Mouse (Mus musculus) forebrain, embryonic 12.5 days (tissue): Measurements from ENCODE around the gene Atg2a. TPM values are rescaled to one million over a fixed set of nuclear protein-coding genes. Genes with fewer than 3 reads are reported as not detected.

Source experiments
- ATAC-seq: fragments of 200-750 bp; cut with Nextera tagmentation; 2 replicates; pipeline ENCODE4 v1.8.0; 2017; ENCODE audit warnings: moderate TSS enrichment; ENCODE audit not compliant: low FRiP score
- H3K27ac ChIP-seq: fragments of 300-500 bp; sonication (generic); 2 replicates; pipeline ENCODE4 v1.5.1; 2016; ENCODE audit warnings: mild to moderate bottlenecking
- H3K27me3 ChIP-seq: fragments of 300-500 bp; sonication (generic); 2 replicates; pipeline ENCODE4 v1.6.1; 2016; ENCODE audit warnings: mild to moderate bottlenecking
- H3K36me3 ChIP-seq: fragments of 300-500 bp; sonication (generic); replicated peaks from 2 replicates; pipeline ENCODE4 v1.6.1; 2016; ENCODE audit warnings: mild to moderate bottlenecking
- H3K4me1 ChIP-seq: fragments of 300-500 bp; sonication (generic); 2 replicates; pipeline ENCODE4 v1.6.1; 2016
- H3K4me2 ChIP-seq: fragments of 300-500 bp; sonication (generic); 2 replicates; pipeline ENCODE4 v1.6.1; 2016; ENCODE audit warnings: mild to moderate bottlenecking, moderate library complexity
- H3K4me3 ChIP-seq: fragments of 300-500 bp; sonication (generic); replicated peaks from 2 replicates; pipeline ENCODE4 v1.5.1; 2016; ENCODE audit warnings: mild to moderate bottlenecking
- H3K9ac ChIP-seq: fragments of 300-500 bp; sonication (generic); 2 replicates; pipeline ENCODE4 v1.6.1; 2016; ENCODE audit warnings: mild to moderate bottlenecking
- H3K9me3 ChIP-seq: fragments of 300-500 bp; sonication (generic); 2 replicates; pipeline ENCODE4 v1.6.1; 2016
- WGBS: fragments of 180-500 bp; shearing (Covaris S2); methylation state at CpG from one replicate; pipeline ENCODE4 v1.1.7; 2016; 5-methylcytosine and 5-hydroxymethylcytosine counted together
- polyA plus RNA-seq: library from polyadenylated mRNA; unstranded; fragments of >200 nt; fragmentation: Nextera tagmentation; extraction: Ambion mirVana; gene quantifications from 2 replicates; pipeline ENCODE4 v1.2.1, GENCODE M21; 2016

The Atg2a gene
- polyA plus RNA-seq, 1 experiment from 2014 or later: 12.0 TPM

- Histone ChIP-seq H3K4me3 (no peak overlapping the region), H3K36me3 (peaks cover 76% of the 10 kb centered on the region), H3K27ac (no peak overlapping the region), H3K4me2 (no peak overlapping the region), H3K9me3 (no peaks in the 10 kb centered on the region), H3K4me1 (peaks cover 4% of the 10 kb centered on the region; the same call in 1 of the 2 replicates), H3K9ac (no peak overlapping the region), H3K27me3 (no peaks in the 10 kb centered on the region)
- no peak for ATAC-seq
- 89% methylated on average over 5 of the region's 5 CpGs for WGBS
These were observed 50.8 kb downstream of the Atg2a start for GRCm38 (mm10) chr19:6292262-6292661.

- 94% methylated on average over 17 of the region's 17 CpGs for WGBS
- H3K4me3 ChIP-seq: no peak overlapping the region
- H3K9me3 ChIP-seq: no peaks in the 10 kb centered on the region
- H3K9ac ChIP-seq: no peak overlapping the region
- no peak overlapping the region for H3K4me2 ChIP-seq
- no peak overlapping the region for H3K27ac ChIP-seq
- no peak for ATAC-seq
- H3K27me3 ChIP-seq: no peaks in the 10 kb centered on the region
- peaks cover 88% of the 10 kb centered on the region for H3K36me3 ChIP-seq
- no peaks in the 10 kb centered on the region for H3K4me1 ChIP-seq
These were observed 52.8 kb downstream of the Atg2a start for GRCm38 (mm10) chr19:6294301-6294700.

GRCm38 (mm10) chr19:6296551-6297210, 55.2 kb downstream of the Atg2a start:
- no peaks in the 10 kb centered on the region for H3K27me3 ChIP-seq
- no peak overlapping the region for H3K4me3 ChIP-seq
- no peaks in the 10 kb centered on the region for H3K4me1 ChIP-seq
- 90% methylated on average over 5 of the region's 5 CpGs for WGBS
- no peak overlapping the region for H3K4me2 ChIP-seq
- ATAC-seq: no peak
- H3K27ac ChIP-seq: no peak overlapping the region
- no peaks in the 10 kb centered on the region for H3K9me3 ChIP-seq
- no peak overlapping the region for H3K9ac ChIP-seq
- peaks cover 85% of the 10 kb centered on the region for H3K36me3 ChIP-seq

GRCm38 (mm10) chr19:6297641-6298040, 56.2 kb downstream of the Atg2a start:
- Histone ChIP-seq H3K36me3 (peaks cover 77% of the 10 kb centered on the region), H3K27ac (no peak overlapping the region), H3K4me2 (no peak overlapping the region), H3K9ac (no peak overlapping the region), H3K27me3 (no peaks in the 10 kb centered on the region), H3K4me3 (no peak overlapping the region), H3K9me3 (no peaks in the 10 kb centered on the region), H3K4me1 (no peaks in the 10 kb centered on the region)
- ATAC-seq: no peak
- 89% methylated on average over 9 of the region's 9 CpGs for WGBS

GRCm38 (mm10) chr19:6299003-6299402, 57.5 kb downstream of the Atg2a start:
- H3K27me3 ChIP-seq: no peaks in the 10 kb centered on the region
- H3K4me1 ChIP-seq: no peaks in the 10 kb centered on the region
- H3K9ac ChIP-seq: no peak overlapping the region
- no peak overlapping the region for H3K4me2 ChIP-seq
- H3K9me3 ChIP-seq: no peaks in the 10 kb centered on the region
- WGBS: 85% methylated on average over 4 of the region's 4 CpGs
- H3K27ac ChIP-seq: no peak overlapping the region
- ATAC-seq: no peak
- no peak overlapping the region for H3K4me3 ChIP-seq
- peaks cover 68% of the 10 kb centered on the region for H3K36me3 ChIP-seq

GRCm38 (mm10) chr19:6299450-6300267, 58.2 kb downstream of the Atg2a start:
- 91% methylated on average over 7 of the region's 7 CpGs for WGBS
- H3K4me2 ChIP-seq: no peak overlapping the region
- no peaks in the 10 kb centered on the region for H3K27me3 ChIP-seq
- H3K36me3 ChIP-seq: peaks cover 62% of the 10 kb centered on the region
- no peaks in the 10 kb centered on the region for H3K9me3 ChIP-seq
- H3K4me3 ChIP-seq: no peak overlapping the region
- no peak overlapping the region for H3K27ac ChIP-seq
- H3K9ac ChIP-seq: no peak overlapping the region
- H3K4me1 ChIP-seq: no peaks in the 10 kb centered on the region
- ATAC-seq: no peak; the same call in 1 of the 2 replicates

- 80% methylated on average over 7 of the region's 7 CpGs for WGBS
- Histone ChIP-seq H3K4me1 (no peaks in the 10 kb centered on the region), H3K36me3 (peaks cover 54% of the 10 kb centered on the region), H3K27ac (0 out of 2 replicates have a peak overlapping the region, but pooled peaks have one; percentile 25), H3K27me3 (no peaks in the 10 kb centered on the region), H3K9ac (no peak overlapping the region), H3K4me3 (no peak overlapping the region), H3K4me2 (no peak overlapping the region), H3K9me3 (no peaks in the 10 kb centered on the region)
- no peak for ATAC-seq
These were observed 59.0 kb downstream of the Atg2a start for GRCm38 (mm10) chr19:6300402-6300841.

- H3K27ac ChIP-seq: no peak overlapping the region
- H3K36me3 ChIP-seq: peaks cover 37% of the 10 kb centered on the region
- no peaks in the 10 kb centered on the region for H3K9me3 ChIP-seq
- ATAC-seq: no peak
- no peak overlapping the region for H3K4me3 ChIP-seq
- H3K4me2 ChIP-seq: no peak overlapping the region
- WGBS: 92% methylated on average over 5 of the region's 5 CpGs
- peaks cover 5% of the 10 kb centered on the region for H3K4me1 ChIP-seq
- no peaks in the 10 kb centered on the region for H3K27me3 ChIP-seq
- H3K9ac ChIP-seq: no peak overlapping the region
These were observed 60.6 kb downstream of the Atg2a start for GRCm38 (mm10) chr19:6302114-6302513.

- Histone ChIP-seq H3K27me3 (no peaks in the 10 kb centered on the region), H3K9me3 (no peaks in the 10 kb centered on the region), H3K9ac (no peak overlapping the region), H3K36me3 (peaks cover 33% of the 10 kb centered on the region), H3K4me3 (no peak overlapping the region), H3K4me2 (no peak overlapping the region), H3K4me1 (peaks cover 7% of the 10 kb centered on the region), H3K27ac (no peak overlapping the region)
- WGBS: 52% methylated on average over 4 of the region's 4 CpGs
- no peak for ATAC-seq
These were observed 61.1 kb downstream of the Atg2a start for GRCm38 (mm10) chr19:6302522-6302921.

- H3K4me2 ChIP-seq: no peak overlapping the region
- no peak overlapping the region for H3K9ac ChIP-seq
- H3K36me3 ChIP-seq: peaks cover 20% of the 10 kb centered on the region
- H3K4me3 ChIP-seq: no peak overlapping the region
- ATAC-seq: no peak
- H3K4me1 ChIP-seq: peaks cover 7% of the 10 kb centered on the region
- no peaks in the 10 kb centered on the region for H3K27me3 ChIP-seq
- no peaks in the 10 kb centered on the region for H3K9me3 ChIP-seq
- WGBS: 78% methylated on average over 6 of the region's 6 CpGs
- no peak overlapping the region for H3K27ac ChIP-seq
These were observed 62.4 kb downstream of the Atg2a start for GRCm38 (mm10) chr19:6303831-6304230.

GRCm38 (mm10) chr19:6304787-6305516, 63.5 kb downstream of the Atg2a start:
- 29% methylated on average over 5 of the region's 5 CpGs for WGBS
- Histone ChIP-seq H3K4me2 (no peak overlapping the region), H3K4me1 (peaks cover 7% of the 10 kb centered on the region), H3K9ac (no peak overlapping the region), H3K27me3 (no peaks in the 10 kb centered on the region), H3K27ac (no peak overlapping the region), H3K9me3 (no peaks in the 10 kb centered on the region), H3K36me3 (peaks cover 9% of the 10 kb centered on the region), H3K4me3 (no peak overlapping the region)
- ATAC-seq: peak; percentile 55; the same call in 1 of the 2 replicates

- Histone ChIP-seq H3K9me3 (no peaks in the 10 kb centered on the region), H3K9ac (no peak overlapping the region; the same call in 1 of the 2 replicates), H3K36me3 (0 out of 2 replicates have a peak, but pooled peaks cover 5% of the 10 kb centered on the region), H3K27ac (no peak overlapping the region), H3K4me3 (peak overlapping the region; percentile 67), H3K4me2 (peak overlapping the region; percentile 77), H3K4me1 (peaks cover 7% of the 10 kb centered on the region), H3K27me3 (no peaks in the 10 kb centered on the region)
- no peak for ATAC-seq
- WGBS: 60% methylated on average over 8 of the region's 8 CpGs
These were observed 64.1 kb downstream of the Atg2a start for GRCm38 (mm10) chr19:6305517-6306115.
